8 mouse cellular contexts compared by ENCODE assay signal in genomic region chr10:80142530-80142925, GRCm38 (mm10). TPM values are rescaled to one million over a fixed set of nuclear protein-coding genes. Genes with fewer than 3 reads are reported as not detected.
A peak's percentile ranks its signal among the peaks of the same experiment; 100 is the strongest.
DNase-seq lines count a peak whose midpoint lies in the region; ATAC-seq and TF ChIP-seq lines count a peak whose summit lies in the region.

No protein-coding gene starts in this region.

- H3K4me1 ChIP-seq in hindbrain, embryonic 14.5 days (replicated peaks; ENCODE audit: control insufficient read depth, insufficient read depth, low read length) = peaks cover 23% of the 10 kb centered on the region
- peaks cover 24 to 38% of the 10 kb centered on the region in 2 experiments for H3K4me1 ChIP-seq in liver, embryonic 14.5 days (replicated peaks; ENCODE audit: control insufficient read depth in 2 of 2, insufficient read depth in 2 of 2, low read length in 1 of 2)

- peak; percentile 62 for DNase-seq in adrenal gland, postnatal 14 days
- DNase-seq in adrenal gland, postnatal 4 days (ENCODE audit: low spot score in 2 of 2) = no peak
- DNase-seq in R1 (ENCODE audit: low read depth, low spot score) = peak; percentile 82
- DNase-seq in hindbrain, embryonic 14.5 days (ENCODE audit: low spot score) = no peak
- no peak for DNase-seq in liver, embryonic 14.5 days (ENCODE audit: low read depth in 3 of 3, low spot score in 3 of 3)
- no peak for DNase-seq in cerebellum, adult 8-10 months
- DNase-seq in right cerebral cortex, postnatal 4 days = no peak
- no peak for DNase-seq in retina, postnatal 1 day

- no peak for TF ChIP-seq CTCF in liver, embryonic 14.5 days (IDR thresholded peaks at IDR 0.05; ENCODE audit: low read depth)

- H3K27ac ChIP-seq in hindbrain, embryonic 14.5 days = peak overlapping the region; percentile 86
- peak overlapping the region; percentile 86 for H3K27ac ChIP-seq in liver, embryonic 14.5 days

- no peaks in the 10 kb centered on the region for H3K9me3 ChIP-seq in hindbrain, embryonic 14.5 days (ENCODE audit: control insufficient read depth, low read length)
- no peaks in the 10 kb centered on the region for H3K9me3 ChIP-seq in liver, embryonic 14.5 days (ENCODE audit: control insufficient read depth, low read length)

- 0% methylated on average over 15 of the region's 15 CpGs for WGBS in hindbrain, embryonic 14.5 days
- WGBS in liver, embryonic 14.5 days (ENCODE audit: insufficient replicate concordance) = 0% methylated on average over 15 of the region's 15 CpGs

- ATAC-seq in hindbrain, embryonic 14.5 days (ENCODE audit: low FRiP score) = no peak
- ATAC-seq in liver, embryonic 14.5 days (ENCODE audit: insufficient read depth) = peak; percentile 45

- H3K36me3 ChIP-seq in hindbrain, embryonic 14.5 days (replicated peaks; ENCODE audit: control insufficient read depth, insufficient read depth) = peaks cover 32% of the 10 kb centered on the region
- peaks cover 16% of the 10 kb centered on the region for H3K36me3 ChIP-seq in liver, embryonic 14.5 days (replicated peaks; ENCODE audit: control insufficient read depth, insufficient read depth, low read depth)

- H3K27me3 ChIP-seq in hindbrain, embryonic 14.5 days (ENCODE audit: control insufficient read depth, insufficient read depth, low read length) = no peaks in the 10 kb centered on the region
- peaks cover 19% of the 10 kb centered on the region for H3K27me3 ChIP-seq in liver, embryonic 14.5 days (ENCODE audit: control insufficient read depth, insufficient read depth, low read length)

- peak overlapping the region; percentile 97 for H3K4me2 ChIP-seq in hindbrain, embryonic 14.5 days (replicated peaks)
- H3K4me2 ChIP-seq in liver, embryonic 14.5 days (ENCODE audit: low read depth) = peak overlapping the region; percentile 94

- peak overlapping the region; percentile 93 for H3K9ac ChIP-seq in hindbrain, embryonic 14.5 days
- peak overlapping the region; percentile 84 for H3K9ac ChIP-seq in liver, embryonic 14.5 days (replicated peaks)

- H3K4me3 ChIP-seq in hindbrain, embryonic 14.5 days (replicated peaks; ENCODE audit: low read length) = peak overlapping the region; percentile 80
- H3K4me3 ChIP-seq in liver, embryonic 14.5 days (ENCODE audit: insufficient read depth in 1 of 2, low read depth in 2 of 2, low read length in 2 of 2) = peak overlapping the region; percentile 70 to 71

- no peak for TF ChIP-seq EP300 in liver, embryonic 14.5 days (IDR thresholded peaks at IDR 0.05; ENCODE audit: low read depth)

RNA-seq across cellular contexts. Expression of gene Cbarp, which starts 1.9 kb away (rescaled TPM):
- 69.9 and 137 TPM in 2 replicates for total RNA-seq in adrenal gland, postnatal 14 days (2021)
- 10 to 100 TPM; 49.1 to 72.7 TPM for total RNA-seq in adrenal gland, postnatal 4 days (2021)
- polyA plus RNA-seq in hindbrain, embryonic 14.5 days (2014; fragmentation: Nextera tagmentation; extraction: Ambion mirVana) = 93.4 and 96.4 TPM in 2 replicates
- 1.8 and 2.2 TPM in 2 replicates for polyA plus RNA-seq in liver, embryonic 14.5 days (2012; rRNA removed)
- 0.42 and 1.1 TPM in 2 replicates for polyA plus RNA-seq in liver, embryonic 14.5 days (2014; fragmentation: Nextera tagmentation; extraction: Ambion mirVana)

RNA-seq across cellular contexts. Expression of gene Atp5d, which starts 4.1 kb away (rescaled TPM):
- 920 and 980 TPM in 2 replicates for total RNA-seq in adrenal gland, postnatal 14 days (2021)
- 100 to 1,000 TPM; 401 to 425 TPM for total RNA-seq in adrenal gland, postnatal 4 days (2021)
- polyA plus RNA-seq in hindbrain, embryonic 14.5 days (2014; fragmentation: Nextera tagmentation; extraction: Ambion mirVana) = 469 and 505 TPM in 2 replicates
- 196 and 211 TPM in 2 replicates for polyA plus RNA-seq in liver, embryonic 14.5 days (2012; rRNA removed)
- polyA plus RNA-seq in liver, embryonic 14.5 days (2014; fragmentation: Nextera tagmentation; extraction: Ambion mirVana) = 249 and 270 TPM in 2 replicates

RNA-seq across cellular contexts. Expression of gene Midn, which starts 5.5 kb away (rescaled TPM):
- 114 and 140 TPM in 2 replicates for total RNA-seq in adrenal gland, postnatal 14 days (2021)
- 100 to 1,000 TPM; 113 to 124 TPM for total RNA-seq in adrenal gland, postnatal 4 days (2021)
- polyA plus RNA-seq in hindbrain, embryonic 14.5 days (2014; fragmentation: Nextera tagmentation; extraction: Ambion mirVana) = 44.1 and 54.4 TPM in 2 replicates
- polyA plus RNA-seq in liver, embryonic 14.5 days (2012; rRNA removed) = 9.1 and 10.3 TPM in 2 replicates
- 5.1 and 5.7 TPM in 2 replicates for polyA plus RNA-seq in liver, embryonic 14.5 days (2014; fragmentation: Nextera tagmentation; extraction: Ambion mirVana)

RNA-seq across cellular contexts. Expression of gene Cirbp, which starts 23.3 kb away (rescaled TPM):
- total RNA-seq in adrenal gland, postnatal 14 days (2021) = 67.6 and 106 TPM in 2 replicates
- 100 to 1,000 TPM; 296 to 322 TPM for total RNA-seq in adrenal gland, postnatal 4 days (2021)
- 203 and 252 TPM in 2 replicates for polyA plus RNA-seq in hindbrain, embryonic 14.5 days (2014; fragmentation: Nextera tagmentation; extraction: Ambion mirVana)
- polyA plus RNA-seq in liver, embryonic 14.5 days (2012; rRNA removed) = 19.4 and 19.8 TPM in 2 replicates
- 10.1 and 10.7 TPM in 2 replicates for polyA plus RNA-seq in liver, embryonic 14.5 days (2014; fragmentation: Nextera tagmentation; extraction: Ambion mirVana)

RNA-seq across cellular contexts. Expression of gene Stk11, which starts 26.9 kb away (rescaled TPM):
- total RNA-seq in adrenal gland, postnatal 14 days (2021) = 138 and 147 TPM in 2 replicates
- total RNA-seq in adrenal gland, postnatal 4 days (2021) = 100 to 1,000 TPM; 130 to 139 TPM
- 20.2 and 24.6 TPM in 2 replicates for polyA plus RNA-seq in hindbrain, embryonic 14.5 days (2014; fragmentation: Nextera tagmentation; extraction: Ambion mirVana)
- 80.5 and 88.8 TPM in 2 replicates for polyA plus RNA-seq in liver, embryonic 14.5 days (2012; rRNA removed)
- polyA plus RNA-seq in liver, embryonic 14.5 days (2014; fragmentation: Nextera tagmentation; extraction: Ambion mirVana) = 17.4 and 18.9 TPM in 2 replicates

Comparison
In these comparisons a context has a peak if more than half of its experiments do, and no peak if none do; other contexts are left out.
1. DNase-seq: peak in adrenal gland, postnatal 14 days (single experiment) and R1 (single experiment); none in adrenal gland, postnatal 4 days (0 of 2), hindbrain, embryonic 14.5 days (single experiment), liver, embryonic 14.5 days (0 of 3), cerebellum, adult 8-10 months (single experiment), right cerebral cortex, postnatal 4 days (single experiment) and retina, postnatal 1 day (single experiment).